Mouse (Mus musculus): Measurements from ENCODE around the gene Tlcd1. TPM values are rescaled to one million over a fixed set of nuclear protein-coding genes. Genes with fewer than 3 reads are reported as not detected.

The Tlcd1 gene
- polyA plus RNA-seq, 1 experiment, result 12.2 TPM

DNA sequence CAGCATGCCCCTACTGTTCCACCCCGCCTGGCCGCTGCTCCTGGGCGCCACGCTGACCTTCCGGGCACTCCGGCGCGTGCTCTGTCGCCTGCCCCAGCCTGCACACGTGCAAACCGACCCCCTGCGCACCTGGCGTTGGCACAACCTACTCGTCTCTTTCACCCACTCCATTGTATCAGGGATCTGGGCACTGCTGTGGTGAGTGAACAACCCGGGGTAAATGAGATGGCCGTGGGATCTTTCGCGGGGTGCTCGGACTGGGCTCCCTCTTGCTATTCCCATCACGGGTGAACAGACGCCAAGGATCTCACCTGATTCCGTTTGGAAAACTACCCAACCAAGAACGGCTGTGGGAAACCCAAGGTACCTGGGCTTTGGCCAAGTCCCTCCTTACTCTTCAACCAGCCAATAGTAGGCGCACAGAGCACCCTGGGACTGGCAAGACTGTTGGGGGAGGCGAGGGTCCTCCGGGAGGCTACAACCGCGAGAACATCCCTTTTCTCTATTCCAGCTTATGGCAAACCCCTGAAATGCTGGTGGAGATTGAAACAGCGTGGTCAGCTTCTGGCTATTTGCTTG is 2.4 kb downstream of the Tlcd1 start:
- peaks cover 39% of the 10 kb centered on the region for H3K36me3 ChIP-seq (ENCODE audit: control insufficient read depth, insufficient read depth, low read length, poor library complexity, severe bottlenecking)
- H3K4me1 ChIP-seq (ENCODE audit: control insufficient read depth, insufficient read depth, low read length), result no peaks in the 10 kb centered on the region
- TF ChIP-seq EP300 (IDR thresholded peaks at IDR 0.05; ENCODE audit: insufficient read depth, low read depth, low read length) (no peak), POLR2A (IDR thresholded peaks at IDR 0.05; ENCODE audit: insufficient read depth, low read length) (no peak), CTCF (IDR thresholded peaks at IDR 0.05; ENCODE audit: low read depth, low read length) (no peak)
- peak overlapping the region; percentile 90 for H3K27ac ChIP-seq (ENCODE audit: insufficient read depth, low read length)
- peak overlapping the region; percentile 89 for H3K9ac ChIP-seq (ENCODE audit: low read depth, poor library complexity, severe bottlenecking)
- H3K27me3 ChIP-seq (ENCODE audit: control insufficient read depth, insufficient read depth, low read length, poor library complexity, severe bottlenecking), result no peaks in the 10 kb centered on the region
- peak overlapping the region; percentile 82 for H3K4me3 ChIP-seq (ENCODE audit: low read depth, low read length)
- no peaks in the 10 kb centered on the region for H3K9me3 ChIP-seq (replicated peaks; ENCODE audit: control insufficient read depth, insufficient read depth, low read length, poor library complexity, severe bottlenecking)

DNA sequence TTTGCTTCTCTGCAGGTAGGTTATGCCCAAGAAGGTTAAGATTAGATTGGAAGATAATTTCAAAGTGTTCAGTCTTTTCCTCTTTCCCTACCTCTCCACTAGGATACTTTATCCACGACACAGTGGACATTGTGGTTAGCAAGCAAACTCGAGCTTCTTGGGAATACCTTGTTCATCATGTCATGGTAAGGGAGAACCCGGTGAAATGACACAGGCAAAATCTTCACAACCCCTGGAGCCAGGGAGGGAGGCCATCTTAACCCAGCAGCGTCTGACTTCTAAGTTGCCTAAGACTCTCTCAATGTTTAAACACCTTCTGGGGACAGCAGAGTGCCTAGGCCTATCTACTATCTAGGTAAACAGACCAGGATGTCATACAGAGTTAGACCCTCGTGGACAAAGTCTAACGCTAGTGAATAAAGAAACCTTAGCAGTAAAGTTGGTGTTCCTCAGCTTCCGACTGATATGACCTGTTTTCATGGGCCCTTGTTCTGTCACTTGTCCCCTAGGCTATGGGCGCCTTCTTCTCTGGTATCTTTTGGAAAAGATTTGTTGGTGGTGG is 3.0 kb downstream of the Tlcd1 start:
- no peak for TF ChIP-seq EP300 (IDR thresholded peaks at IDR 0.05; ENCODE audit: insufficient read depth, low read depth, low read length)
- no peak for TF ChIP-seq CTCF (IDR thresholded peaks at IDR 0.05; ENCODE audit: low read depth, low read length)
- no peak for TF ChIP-seq POLR2A (IDR thresholded peaks at IDR 0.05; ENCODE audit: insufficient read depth, low read length)
- H3K36me3 ChIP-seq (ENCODE audit: control insufficient read depth, insufficient read depth, low read length, poor library complexity, severe bottlenecking), result peaks cover 39% of the 10 kb centered on the region
- H3K9ac ChIP-seq (ENCODE audit: low read depth, poor library complexity, severe bottlenecking), result peak overlapping the region; percentile 89
- H3K4me3 ChIP-seq (ENCODE audit: low read depth, low read length), result peak overlapping the region; percentile 82
- H3K27me3 ChIP-seq (ENCODE audit: control insufficient read depth, insufficient read depth, low read length, poor library complexity, severe bottlenecking), result no peaks in the 10 kb centered on the region
- no peaks in the 10 kb centered on the region for H3K4me1 ChIP-seq (ENCODE audit: control insufficient read depth, insufficient read depth, low read length)
- H3K27ac ChIP-seq (ENCODE audit: insufficient read depth, low read length), result peak overlapping the region; percentile 90
- H3K9me3 ChIP-seq (replicated peaks; ENCODE audit: control insufficient read depth, insufficient read depth, low read length, poor library complexity, severe bottlenecking), result no peaks in the 10 kb centered on the region

DNA sequence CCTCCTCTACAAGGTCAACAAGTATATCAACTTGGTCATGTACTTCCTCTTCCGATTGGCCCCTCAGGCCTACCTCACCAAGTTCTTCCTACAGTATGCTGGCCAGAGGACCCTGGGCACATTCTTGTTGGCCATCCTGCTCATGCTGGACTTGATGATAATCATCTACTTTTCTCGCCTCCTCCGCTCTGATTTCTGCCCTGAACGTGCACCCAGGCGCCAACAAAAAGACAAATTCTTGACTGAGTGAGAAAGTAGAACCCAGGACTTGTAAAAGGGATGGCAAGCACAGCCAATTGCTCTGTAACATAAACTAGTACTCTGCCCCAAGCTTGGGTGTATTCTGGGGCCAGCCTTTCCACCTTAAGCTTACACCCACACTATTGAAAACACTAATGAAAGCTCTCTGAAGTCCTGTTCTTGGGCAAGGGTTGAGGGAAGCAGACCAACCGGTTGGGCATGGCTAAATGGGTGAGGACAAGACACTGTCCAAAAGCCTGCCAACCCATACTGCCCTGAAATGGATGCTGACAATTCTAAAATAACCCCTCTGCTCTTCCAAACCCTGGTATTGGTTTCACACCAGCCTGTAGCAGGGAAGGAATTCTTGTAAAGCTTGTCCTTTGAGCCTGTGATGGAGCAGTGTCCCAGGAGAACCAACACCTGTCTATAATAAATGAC is 3.7 kb downstream of the Tlcd1 start:
- H3K9ac ChIP-seq (ENCODE audit: low read depth, poor library complexity, severe bottlenecking), result peak overlapping the region; percentile 89
- TF ChIP-seq EP300 (IDR thresholded peaks at IDR 0.05; ENCODE audit: insufficient read depth, low read depth, low read length) (no peak), POLR2A (IDR thresholded peaks at IDR 0.05; ENCODE audit: insufficient read depth, low read length) (no peak), CTCF (IDR thresholded peaks at IDR 0.05; ENCODE audit: low read depth, low read length) (no peak)
- peaks cover 39% of the 10 kb centered on the region for H3K36me3 ChIP-seq (ENCODE audit: control insufficient read depth, insufficient read depth, low read length, poor library complexity, severe bottlenecking)
- no peaks in the 10 kb centered on the region for H3K4me1 ChIP-seq (ENCODE audit: control insufficient read depth, insufficient read depth, low read length)
- peak overlapping the region; percentile 90 for H3K27ac ChIP-seq (ENCODE audit: insufficient read depth, low read length)
- H3K4me3 ChIP-seq (ENCODE audit: low read depth, low read length), result peak overlapping the region; percentile 17
- H3K27me3 ChIP-seq (ENCODE audit: control insufficient read depth, insufficient read depth, low read length, poor library complexity, severe bottlenecking), result no peaks in the 10 kb centered on the region
- no peaks in the 10 kb centered on the region for H3K9me3 ChIP-seq (replicated peaks; ENCODE audit: control insufficient read depth, insufficient read depth, low read length, poor library complexity, severe bottlenecking)

- Histone ChIP-seq H3K27ac (ENCODE audit: insufficient read depth, low read length) (peak overlapping the region; percentile 95), H3K4me1 (ENCODE audit: control insufficient read depth, insufficient read depth, low read length) (no peaks in the 10 kb centered on the region), H3K9ac (ENCODE audit: low read depth, poor library complexity, severe bottlenecking) (peak overlapping the region; percentile 100), H3K4me3 (ENCODE audit: low read depth, low read length) (peak overlapping the region; percentile 93), H3K27me3 (ENCODE audit: control insufficient read depth, insufficient read depth, low read length, poor library complexity, severe bottlenecking) (no peaks in the 10 kb centered on the region), H3K36me3 (ENCODE audit: control insufficient read depth, insufficient read depth, low read length, poor library complexity, severe bottlenecking) (peaks cover 39% of the 10 kb centered on the region), H3K9me3 (replicated peaks; ENCODE audit: control insufficient read depth, insufficient read depth, low read length, poor library complexity, severe bottlenecking) (no peaks in the 10 kb centered on the region)
- TF ChIP-seq CTCF (IDR thresholded peaks at IDR 0.05; ENCODE audit: low read depth, low read length), result no peak
These were observed 5.4 kb downstream of the Tlcd1 start for GRCm38 (mm10) chr11:78181830-78182357.

DNA sequence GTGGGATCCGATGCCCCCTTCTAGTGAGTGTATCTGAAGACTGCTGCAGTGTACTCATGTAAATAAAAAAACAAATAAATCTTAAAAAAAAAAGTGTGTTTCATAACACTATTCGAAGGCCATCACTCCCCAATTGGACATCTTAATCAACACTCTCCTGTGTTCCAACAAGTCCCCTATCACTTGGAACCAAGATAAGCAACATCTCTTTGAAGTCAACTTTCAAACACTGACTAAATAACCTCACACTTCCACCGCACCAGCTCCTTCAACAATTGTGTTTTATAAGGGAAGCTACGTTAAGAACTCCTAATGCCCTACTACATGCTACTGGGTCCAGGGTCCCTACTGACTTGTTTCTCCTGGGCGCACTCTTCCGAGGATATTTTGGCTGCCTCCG is 5.9 kb downstream of the Tlcd1 start:
- peak overlapping the region; percentile 93 for H3K4me3 ChIP-seq (ENCODE audit: low read depth, low read length)
- H3K9me3 ChIP-seq (replicated peaks; ENCODE audit: control insufficient read depth, insufficient read depth, low read length, poor library complexity, severe bottlenecking), result no peaks in the 10 kb centered on the region
- peak overlapping the region; percentile 95 for H3K27ac ChIP-seq (ENCODE audit: insufficient read depth, low read length)
- H3K27me3 ChIP-seq (ENCODE audit: control insufficient read depth, insufficient read depth, low read length, poor library complexity, severe bottlenecking), result no peaks in the 10 kb centered on the region
- H3K36me3 ChIP-seq (ENCODE audit: control insufficient read depth, insufficient read depth, low read length, poor library complexity, severe bottlenecking), result peaks cover 39% of the 10 kb centered on the region
- TF ChIP-seq EP300 (IDR thresholded peaks at IDR 0.05; ENCODE audit: insufficient read depth, low read depth, low read length) (no peak), POLR2A (IDR thresholded peaks at IDR 0.05; ENCODE audit: insufficient read depth, low read length) (no peak), CTCF (IDR thresholded peaks at IDR 0.05; ENCODE audit: low read depth, low read length) (no peak)
- H3K4me1 ChIP-seq (ENCODE audit: control insufficient read depth, insufficient read depth, low read length), result no peaks in the 10 kb centered on the region
- peak overlapping the region; percentile 100 for H3K9ac ChIP-seq (ENCODE audit: low read depth, poor library complexity, severe bottlenecking)
